Mouse (Mus musculus) megakaryocyte-erythroid progenitor cell, adult 5 weeks (primary cell): Measurements from ENCODE around the gene Hmx2. TPM values are rescaled to one million over a fixed set of nuclear protein-coding genes. Genes with fewer than 3 reads are reported as not detected.

Source experiments
- polyA plus RNA-seq: library from polyadenylated mRNA; stranded (reverse); fragments of >175 nt; gene quantifications from 2 replicates; pipeline ENCODE4 v1.2.3, GENCODE M21; 2012

Hmx2 gene
- polyA plus RNA-seq: 0.04 and 0.15 TPM in 2 replicates

DNA sequence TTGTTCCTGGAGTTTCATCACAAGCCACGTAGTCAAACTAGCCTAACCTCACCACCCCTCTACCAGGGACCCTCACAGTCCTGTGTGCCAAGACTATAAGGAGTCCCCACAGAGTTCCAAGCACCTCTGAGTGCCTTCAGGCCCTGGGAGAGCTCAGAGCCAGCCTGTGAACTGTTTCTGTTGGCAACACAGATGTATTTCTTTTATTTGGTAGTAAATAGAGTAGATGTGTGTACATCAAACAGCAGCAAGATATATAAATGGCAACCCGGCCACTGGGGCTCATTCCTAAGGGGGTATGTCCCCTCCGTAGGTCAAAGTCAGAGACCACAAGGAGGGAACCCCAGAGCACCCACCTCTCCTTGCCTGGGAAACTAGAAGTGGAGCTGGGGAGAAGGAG is at the start of gene Hmx2:
Hmx2 (plus strand) TSS at position 301 of the 400 bp plus-strand sequence.

DNA sequence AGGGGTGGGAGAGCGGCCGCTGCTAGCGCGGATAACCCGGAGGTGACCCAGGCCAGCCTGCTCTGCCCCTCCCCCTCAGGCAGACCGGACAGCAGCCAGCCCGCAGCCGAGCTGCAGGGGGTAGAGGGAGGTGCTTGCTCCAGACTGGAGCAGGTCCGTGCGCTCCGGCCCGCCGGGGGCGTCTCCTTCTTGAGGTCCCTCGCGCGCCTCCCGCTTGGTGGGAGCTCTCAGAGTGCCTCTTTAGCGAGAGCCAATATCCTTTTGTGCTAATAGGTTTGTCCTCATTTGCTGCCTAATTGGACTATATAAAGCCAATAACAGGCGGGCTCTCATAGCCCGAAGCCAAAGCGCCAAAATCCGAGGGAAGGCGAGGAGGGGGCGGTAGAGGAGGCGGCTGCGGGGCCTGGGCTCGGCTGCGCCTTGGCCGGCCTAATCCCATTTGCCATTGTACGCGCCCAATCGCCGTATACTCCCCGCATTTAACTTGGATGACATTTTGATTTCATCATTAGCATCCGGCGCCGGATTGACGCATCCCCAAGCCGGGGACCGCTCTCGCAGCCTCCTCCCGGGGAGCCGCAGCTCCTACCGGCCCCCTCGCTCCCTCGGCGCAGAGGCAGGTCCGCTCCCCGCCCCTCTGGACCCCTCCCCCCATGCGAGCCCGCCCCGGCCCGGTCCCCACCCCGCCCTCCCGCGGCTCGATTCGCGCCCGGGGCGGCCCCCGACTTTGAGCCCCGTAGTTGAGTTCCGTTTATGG is 6.3 kb upstream of the Hmx2 start, which contains the start of gene Hmx3:
Hmx3 (plus strand) TSS at position 753 of the 757 bp plus-strand sequence.

DNA sequence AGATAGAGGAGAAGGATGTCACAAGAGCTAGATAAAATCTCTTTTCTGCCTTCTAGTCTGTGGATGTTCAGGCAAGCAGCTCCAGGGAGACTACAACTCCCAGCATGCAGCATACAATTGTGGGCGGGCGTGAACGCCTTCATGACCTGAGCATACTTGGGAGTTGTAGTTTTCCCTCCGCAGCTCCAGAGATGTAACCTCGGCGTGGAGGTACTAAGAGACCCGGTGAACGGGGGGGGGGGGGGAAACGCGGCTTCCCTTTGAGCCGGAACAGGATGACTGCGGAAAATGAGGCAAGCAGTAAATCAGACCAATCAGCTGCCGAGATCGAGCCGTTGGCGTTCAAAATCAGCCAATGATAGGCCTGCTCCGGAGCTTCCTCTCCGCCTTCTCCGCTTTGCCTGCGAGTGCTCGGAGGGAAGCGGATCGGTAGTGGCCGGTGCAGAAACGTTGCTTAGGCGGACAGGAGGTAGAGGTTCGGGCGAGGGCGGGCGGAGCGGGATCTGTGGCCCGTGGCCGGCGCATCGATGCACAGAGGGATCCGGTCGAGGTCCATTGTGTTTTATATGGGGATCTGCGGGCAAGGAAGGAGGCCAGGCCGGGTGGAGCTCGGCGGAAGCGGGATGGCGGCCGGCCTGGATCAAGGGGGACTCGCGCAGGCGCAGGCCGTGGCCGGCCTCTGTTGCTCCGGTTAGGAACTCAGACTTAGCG is 11.6 kb downstream of the Hmx2 start, which contains the start of gene Bub3:
Bub3 (plus strand) TSS at position 237 of the 711 bp plus-strand sequence.

Other genes with a start within 250 kb of the Hmx2 start
- gene Cuzd1, start 226.5 kb upstream of the Hmx2 start, polyA plus RNA-seq: not detected in 2 replicates
- not detected in 2 replicates for gene Fam24b, start 219.3 kb upstream of the Hmx2 start, polyA plus RNA-seq
- gene Fam24a, start 214.9 kb upstream of the Hmx2 start, polyA plus RNA-seq: not detected in 2 replicates
- gene 2310057M21Rik, start 186.0 kb upstream of the Hmx2 start, polyA plus RNA-seq: 14.5 and 21.7 TPM in 2 replicates
- 24.7 and 26.9 TPM in 2 replicates for gene Pstk, start 177.6 kb upstream of the Hmx2 start, polyA plus RNA-seq
- gene Ikzf5, start 138.3 kb upstream of the Hmx2 start, polyA plus RNA-seq: 8.7 and 12.0 TPM in 2 replicates
- gene Acadsb, start 138.2 kb upstream of the Hmx2 start, polyA plus RNA-seq: 2.8 and 3.4 TPM in 2 replicates
- gene Hmx3, start 5.9 kb upstream of the Hmx2 start, polyA plus RNA-seq: 0.03 and 0.04 TPM in 2 replicates
- gene Bub3, start 11.4 kb downstream of the Hmx2 start, polyA plus RNA-seq: 49.0 and 54.4 TPM in 2 replicates